Mouse (Mus musculus) adrenal gland, adult 18-20 months (tissue): ENCODE results near the gene Bend7. TPM values are rescaled to one million over a fixed set of nuclear protein-coding genes. Genes with fewer than 3 reads are reported as not detected.

Experiments used
- total RNA-seq, 2 experiments: library from RNA; stranded (reverse); gene quantifications; 1 replicate in 1 of 2; 2 replicates in 1 of 2; pipeline ENCODE4 v1.2.3; 2021

Bend7 gene
- total RNA-seq, 2 experiments from 2014 or later: 14.3 to 18.6 TPM

Other genes with a start within 250 kb of the Bend7 start
- 10 to 100 TPM; 30.9 to 41.5 TPM for gene Prpf18, start 65.7 kb upstream of the Bend7 start, total RNA-seq
- 10 to 100 TPM; 31.5 to 43.5 TPM for gene Sephs1, start 163.7 kb downstream of the Bend7 start, total RNA-seq
- 100 to 1,000 TPM; 343 to 349 TPM for gene Phyh, start 201.2 kb downstream of the Bend7 start, total RNA-seq